Mouse (Mus musculus) mesoderm, embryonic 11.5 days (tissue): Measurements from ENCODE around the gene Kank2.
"Not testable (repeated sequence)": the region's sequence is repeated elsewhere in the genome, so short reads cannot be mapped to it uniquely, and the experiment has no call there.

Experiments
- DNase-seq: peaks from one replicate; pipeline ENCODE4 v3.0.0-alpha.2; 2012; ENCODE audit warnings: low read depth, low spot score

Kank2 gene

GRCm38 (mm10) chr9:21818561-21818960, 20.0 kb upstream of the Kank2 start:
- DNase-seq: no peak

DNA sequence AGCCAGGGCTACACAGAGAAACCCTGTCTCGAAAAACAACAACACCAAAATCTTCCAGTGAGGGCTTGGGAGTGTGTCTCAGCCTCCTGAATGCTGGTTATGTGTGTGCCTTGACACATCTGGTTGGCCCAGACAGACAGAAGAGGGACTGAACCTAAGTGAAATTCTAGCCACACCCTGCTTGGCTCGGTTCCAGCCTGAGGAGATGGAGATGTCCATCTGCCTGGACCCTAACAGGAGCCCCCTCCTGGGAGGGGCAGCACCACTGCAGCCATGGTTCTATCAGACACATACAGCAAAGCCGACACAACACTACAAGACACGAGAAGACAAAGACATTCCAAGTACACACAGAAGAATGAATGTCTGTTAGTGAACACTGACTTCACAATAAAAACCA, 19.6 kb upstream of the Kank2 start:
- no peak for DNase-seq

DNA sequence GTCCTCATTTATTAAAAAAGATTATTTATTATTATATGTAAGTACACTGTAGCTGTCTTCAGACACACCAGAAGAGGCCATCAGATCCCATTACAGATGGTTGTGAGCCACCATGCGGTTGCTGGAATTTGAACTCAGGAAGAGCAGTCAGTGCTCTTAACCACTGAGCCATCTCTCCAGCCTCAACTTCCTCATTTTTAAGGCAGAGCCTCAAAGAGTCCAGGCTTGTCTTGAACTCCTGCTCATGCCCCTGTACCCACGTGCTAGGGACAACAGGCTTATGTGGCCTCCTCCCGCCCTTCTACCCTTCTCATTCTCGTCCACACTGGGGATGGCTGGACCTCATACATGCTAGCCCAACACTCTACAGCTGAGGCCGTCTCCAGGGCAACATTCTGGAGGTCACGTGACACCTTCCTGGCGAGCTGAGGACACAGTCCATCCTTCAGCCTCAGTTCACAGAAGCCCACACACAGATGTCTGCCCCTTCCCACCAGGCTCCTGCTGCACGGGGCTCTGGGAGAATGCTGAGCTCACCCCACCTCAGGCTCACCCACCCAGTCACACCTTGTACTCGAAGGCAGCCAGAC, 18.3 kb upstream of the Kank2 start:
- no peak for DNase-seq

DNA sequence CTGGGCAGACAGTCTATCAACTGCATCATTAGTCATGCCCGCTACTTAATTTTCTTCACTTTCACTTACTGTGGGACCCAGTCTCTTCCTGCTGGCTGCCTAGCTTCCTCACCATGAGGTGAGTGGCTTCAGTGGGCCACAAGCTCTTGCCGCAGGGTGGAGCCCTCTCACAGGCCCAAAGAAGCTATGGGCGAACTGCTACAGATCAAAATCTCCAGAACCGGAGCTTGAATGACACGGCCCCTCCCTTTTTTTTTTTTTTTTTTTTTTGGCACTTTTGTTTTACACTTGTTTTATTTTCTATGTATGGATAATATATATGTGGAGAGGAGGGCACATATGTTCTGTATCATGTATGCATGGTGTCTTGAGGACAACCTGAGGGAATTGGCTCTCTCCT, 12.6 kb upstream of the Kank2 start:
- DNase-seq: no peak

- no peak for DNase-seq
Measured at GRCm38 (mm10) chr9:21808561-21808960, 10.0 kb upstream of the Kank2 start.

GRCm38 (mm10) chr9:21806976-21807375, 8.4 kb upstream of the Kank2 start:
- DNase-seq: no peak

GRCm38 (mm10) chr9:21806363-21806762, 7.8 kb upstream of the Kank2 start:
- DNase-seq: no peak

DNA sequence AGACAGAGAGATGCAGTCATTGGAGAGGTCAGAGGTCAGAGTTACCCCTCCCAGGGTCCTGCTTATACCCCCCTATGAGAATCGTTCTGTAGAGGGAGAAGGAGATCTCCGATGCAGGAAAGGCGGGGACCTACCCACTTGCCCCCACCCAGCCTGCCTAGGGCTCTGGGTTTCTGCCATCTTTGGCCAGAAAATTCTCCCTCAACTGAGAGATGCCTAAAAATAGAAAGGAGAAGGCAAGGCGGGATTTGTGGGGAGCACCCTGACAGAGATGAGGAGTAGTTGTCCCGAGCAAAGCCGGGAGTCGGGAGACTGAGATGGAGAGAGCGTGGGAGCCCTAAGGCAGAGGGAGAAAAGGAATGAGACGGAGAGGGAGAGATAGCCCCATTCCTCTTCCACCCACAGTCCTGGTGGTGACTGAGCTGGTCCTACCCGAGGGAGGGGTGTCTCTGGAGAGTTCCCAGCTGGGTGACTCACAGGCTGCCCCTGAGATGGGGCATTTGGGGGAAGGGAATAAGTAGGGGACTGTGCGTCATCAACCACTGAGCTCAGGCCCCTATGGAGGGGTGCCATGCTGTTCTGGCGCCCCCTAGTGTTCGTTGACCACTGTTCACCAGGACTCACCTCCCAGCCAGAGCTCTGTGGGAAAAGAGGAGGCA, 5.6 kb upstream of the Kank2 start:
- peak; percentile 88 for DNase-seq

GRCm38 (mm10) chr9:21801591-21801990, 3.0 kb upstream of the Kank2 start:
- no peak for DNase-seq

DNA sequence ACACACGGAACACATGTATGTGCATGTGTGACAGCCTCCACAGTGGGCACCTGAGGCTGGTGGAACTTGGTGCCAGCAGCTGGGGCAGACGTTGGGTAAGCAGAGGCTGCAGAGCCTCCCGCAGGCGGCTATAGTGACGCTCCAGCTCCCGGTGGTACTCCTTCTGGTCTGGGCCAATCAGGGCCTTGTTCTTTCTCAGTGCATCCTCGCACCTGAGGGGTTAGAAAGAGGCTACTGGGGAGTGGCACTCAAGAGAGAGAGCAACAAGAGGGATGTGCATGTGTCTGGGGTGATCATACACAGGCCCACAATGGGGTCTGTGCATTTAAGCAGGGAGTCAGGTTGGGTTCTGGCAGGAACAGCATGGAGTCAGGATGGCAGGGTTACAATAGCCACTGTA, 2.6 kb upstream of the Kank2 start:
- DNase-seq: no peak

GRCm38 (mm10) chr9:21799010-21799350, 436 bp upstream of the Kank2 start:
- no peak for DNase-seq

- DNase-seq: peak; percentile 78
Measured at GRCm38 (mm10) chr9:21797921-21798344, 611 bp downstream of the Kank2 start.

- no peak for DNase-seq
Measured at GRCm38 (mm10) chr9:21796919-21797318, 1.6 kb downstream of the Kank2 start.

GRCm38 (mm10) chr9:21796259-21796658, 2.3 kb downstream of the Kank2 start:
- DNase-seq: no peak

DNA sequence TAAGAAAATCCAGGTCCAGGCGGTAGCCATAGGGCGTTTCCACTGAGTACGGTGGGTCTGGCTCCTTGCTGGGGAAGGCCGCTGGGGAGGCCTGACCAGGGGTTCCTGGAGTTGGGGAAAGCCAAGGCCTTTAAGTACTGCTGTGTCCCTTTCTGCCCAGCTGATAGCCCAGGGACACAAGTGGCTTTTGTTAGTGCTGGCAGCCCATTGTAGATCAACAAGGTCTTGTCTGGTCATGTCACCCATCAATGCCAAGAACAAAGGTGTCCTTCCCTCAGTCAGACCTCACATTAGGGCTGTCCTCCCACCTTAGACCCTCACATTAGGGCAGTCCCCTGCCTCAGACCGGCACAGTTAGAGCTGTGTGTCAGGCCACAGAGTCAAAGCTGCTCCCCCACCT, 3.0 kb downstream of the Kank2 start:
- no peak for DNase-seq

DNA sequence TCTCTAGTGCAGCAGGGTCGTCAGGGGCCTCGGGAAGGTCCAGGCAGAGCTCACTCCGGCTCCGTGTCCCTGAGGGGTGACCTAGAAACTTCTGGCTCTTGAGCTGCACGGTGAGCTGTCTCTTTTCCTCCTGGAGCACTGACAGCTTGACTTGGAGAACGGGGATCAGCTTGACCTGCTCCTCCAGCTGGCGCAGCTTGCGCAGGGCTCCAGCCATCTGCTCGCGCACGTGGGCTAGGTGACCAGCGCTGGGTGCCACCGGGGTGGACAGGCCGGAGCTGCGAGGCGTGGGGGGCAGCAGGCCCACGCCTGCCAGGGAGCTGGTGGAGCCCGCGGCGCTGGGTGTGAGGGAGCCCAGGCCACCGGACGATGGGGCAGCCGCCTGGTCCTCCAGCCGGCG, 3.6 kb downstream of the Kank2 start:
- DNase-seq: no peak

DNA sequence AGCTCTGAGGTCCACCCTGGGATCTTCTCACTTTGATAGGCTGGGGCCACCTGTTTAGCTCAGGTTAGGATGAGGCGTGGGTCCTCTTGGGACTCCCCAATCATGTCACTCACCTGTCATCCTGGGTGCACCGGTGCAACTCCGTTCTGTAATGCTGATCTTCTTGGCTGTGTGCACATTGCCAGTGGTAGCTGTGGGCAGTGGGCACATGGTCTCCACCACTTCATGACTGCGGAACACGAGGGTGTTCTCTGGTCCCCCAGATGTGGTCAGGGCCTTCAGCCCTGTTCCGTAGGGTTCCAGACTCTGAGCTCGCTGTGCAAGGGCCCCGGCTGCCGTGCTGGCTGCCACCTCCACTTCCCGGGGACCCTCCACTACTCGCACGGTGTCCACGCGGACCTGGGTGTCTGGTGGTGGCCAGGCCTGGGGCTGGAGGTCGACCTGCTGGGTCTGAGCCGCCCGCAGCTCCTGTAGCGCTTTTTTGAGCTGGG, 4.2 kb downstream of the Kank2 start:
- no peak for DNase-seq

GRCm38 (mm10) chr9:21793507-21793906, 5.0 kb downstream of the Kank2 start:
- DNase-seq: not testable (repeated sequence)

DNA sequence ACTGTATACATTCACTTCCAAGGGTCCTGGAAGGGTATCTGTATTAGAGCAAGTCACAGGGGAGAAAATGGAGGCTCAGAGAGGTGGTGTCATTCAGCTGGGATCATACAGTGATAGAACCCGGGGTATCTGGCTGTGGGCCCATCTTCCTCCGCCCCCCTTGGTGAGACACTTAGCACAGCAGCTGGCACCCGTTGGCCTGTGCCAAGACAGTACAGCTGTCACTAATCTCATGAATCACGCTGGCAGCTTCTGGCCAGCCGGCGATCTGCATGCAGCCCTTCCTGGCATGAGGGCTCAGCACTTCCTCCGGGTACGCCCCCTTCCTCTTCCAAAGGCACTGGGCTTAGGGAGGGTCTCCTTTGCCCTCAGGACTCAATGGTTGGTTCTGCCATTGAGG, 5.9 kb downstream of the Kank2 start:
- no peak for DNase-seq

- DNase-seq: no peak
Measured at GRCm38 (mm10) chr9:21791861-21792260, 6.7 kb downstream of the Kank2 start.

DNA sequence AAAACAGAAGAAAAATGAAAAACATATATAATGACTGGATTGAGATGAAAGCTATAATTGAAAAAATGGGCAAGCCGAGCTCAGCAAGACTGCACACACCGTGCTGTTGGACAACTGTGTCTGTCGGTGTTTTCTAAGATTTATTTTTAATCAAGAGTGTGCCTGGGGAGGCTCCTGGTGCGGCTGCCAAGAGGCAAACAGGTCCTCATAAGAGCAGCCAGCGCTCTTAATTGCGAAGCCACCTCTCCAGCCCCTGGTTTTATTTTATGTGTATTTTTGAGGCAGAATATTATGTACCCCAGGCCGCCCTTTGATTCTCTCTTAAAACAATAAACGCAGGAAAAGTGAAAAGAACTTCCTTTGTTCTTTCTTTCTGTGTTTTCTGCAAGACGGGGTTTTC, 10.3 kb downstream of the Kank2 start:
- DNase-seq: no peak

- DNase-seq: no peak
Measured at GRCm38 (mm10) chr9:21787654-21788053, 10.9 kb downstream of the Kank2 start.

DNA sequence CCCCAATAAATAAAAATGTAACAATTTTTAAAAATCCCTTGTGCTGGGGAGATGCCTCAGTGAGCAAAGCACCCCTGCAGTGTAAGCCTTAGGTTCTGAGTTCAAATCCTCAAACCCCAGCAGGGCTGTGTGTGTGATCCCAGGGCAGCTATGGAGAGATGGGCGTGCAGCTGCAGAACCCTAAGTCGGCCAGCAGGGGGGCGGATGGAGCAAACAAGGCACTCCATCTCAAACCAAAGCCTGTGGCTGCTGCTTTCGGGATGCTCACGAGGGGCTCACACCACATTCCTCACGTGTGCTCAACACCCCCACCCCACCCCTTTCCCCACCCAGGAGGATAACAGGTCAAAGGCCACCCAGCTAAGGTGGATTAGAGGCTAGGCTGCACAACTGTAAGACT, 11.6 kb downstream of the Kank2 start:
- peak; percentile 69 for DNase-seq

- DNase-seq: not testable (repeated sequence)
Measured at GRCm38 (mm10) chr9:21786309-21786708, 12.2 kb downstream of the Kank2 start.
